Mouse (Mus musculus) liver, embryonic 15.5 days (tissue): ENCODE data around the gene Zc3h12b. TPM values are rescaled to one million over a fixed set of nuclear protein-coding genes. Genes with fewer than 3 reads are reported as not detected.

Experiments
- polyA plus RNA-seq: library from polyadenylated mRNA; unstranded; fragments of >200 nt; fragmentation: Nextera tagmentation; extraction: Ambion mirVana; gene quantifications from 2 replicates; pipeline ENCODE4 v1.2.1, GENCODE M21; 2015

Gene Zc3h12b
- polyA plus RNA-seq, 1 experiment from 2014 or later: 0.18 TPM

Other genes with a start within 250 kb of the Zc3h12b start
- gene Asb12, start 153.7 kb upstream of the Zc3h12b start, polyA plus RNA-seq: 0.07 TPM in 1 of 2 replicates, not detected in the other
- gene Pfn5, start 153.6 kb upstream of the Zc3h12b start, polyA plus RNA-seq: not detected in 2 replicates
- 1.2 and 1.3 TPM in 2 replicates for gene Zc4h2, start 53.2 kb upstream of the Zc3h12b start, polyA plus RNA-seq
- 26.3 and 26.6 TPM in 2 replicates for gene Las1l, start 245.3 kb downstream of the Zc3h12b start, polyA plus RNA-seq